Mouse (Mus musculus) kidney, adult 11 months (tissue): ENCODE measurements around the gene Clpb.

ENCODE experiments used
- DNase-seq: peaks from one replicate; pipeline ENCODE4 v3.0.0; 2022

The Clpb gene

GRCm38 (mm10) chr7:101732096-101732495, 68.7 kb downstream of the Clpb start:
- DNase-seq, result no peak

- DNase-seq, result no peak
Measured at GRCm38 (mm10) chr7:101733042-101733441, 69.6 kb downstream of the Clpb start.

GRCm38 (mm10) chr7:101735297-101735696, 71.9 kb downstream of the Clpb start:
- DNase-seq, result no peak

GRCm38 (mm10) chr7:101737735-101738134, 74.3 kb downstream of the Clpb start:
- DNase-seq, result no peak

- DNase-seq, result no peak
Measured at GRCm38 (mm10) chr7:101739602-101740001, 76.2 kb downstream of the Clpb start.

GRCm38 (mm10) chr7:101743487-101743886, 80.1 kb downstream of the Clpb start:
- DNase-seq, result no peak

- DNase-seq, result no peak
Measured at GRCm38 (mm10) chr7:101746559-101747334, 83.3 kb downstream of the Clpb start.

- DNase-seq, result no peak
Measured at GRCm38 (mm10) chr7:101750268-101750667, 86.8 kb downstream of the Clpb start.

- no peak for DNase-seq
Measured at GRCm38 (mm10) chr7:101752346-101752745, 88.9 kb downstream of the Clpb start.

GRCm38 (mm10) chr7:101753492-101753891, 90.1 kb downstream of the Clpb start:
- DNase-seq, result no peak

GRCm38 (mm10) chr7:101754416-101754815, 91.0 kb downstream of the Clpb start:
- DNase-seq, result no peak

GRCm38 (mm10) chr7:101755301-101755700, 91.9 kb downstream of the Clpb start:
- DNase-seq, result no peak

GRCm38 (mm10) chr7:101761899-101762780, 98.7 kb downstream of the Clpb start:
- DNase-seq, result no peak

- DNase-seq, result no peak
Measured at GRCm38 (mm10) chr7:101767335-101767907, 104.0 kb downstream of the Clpb start.

GRCm38 (mm10) chr7:101770051-101770450, 106.6 kb downstream of the Clpb start:
- no peak for DNase-seq

GRCm38 (mm10) chr7:101771604-101772003, 108.2 kb downstream of the Clpb start:
- no peak for DNase-seq

- DNase-seq, result no peak
Measured at GRCm38 (mm10) chr7:101772687-101773086, 109.3 kb downstream of the Clpb start.

GRCm38 (mm10) chr7:101777053-101777452, 113.6 kb downstream of the Clpb start:
- DNase-seq, result no peak

- DNase-seq, result no peak
Measured at GRCm38 (mm10) chr7:101817861-101818401, 154.5 kb downstream of the Clpb start, which contains the start of gene Phox2a. Phox2a (plus strand) TSS chr7:101818313.

- no peak for DNase-seq
Measured at GRCm38 (mm10) chr7:101820295-101821030, 157.0 kb downstream of the Clpb start.

- DNase-seq, result peak; percentile 53
Measured at GRCm38 (mm10) chr7:101821571-101822501, 158.4 kb downstream of the Clpb start.
